Mouse (Mus musculus) kidney, postnatal 25 days (tissue): ENCODE data around the gene Synj2.

Experiments used
- DNase-seq, 2 experiments: peaks; one replicate each; pipeline ENCODE4 v3.0.0; 2021; ENCODE audit warnings: mixed read lengths in 2 of 2

The Synj2 gene

DNA sequence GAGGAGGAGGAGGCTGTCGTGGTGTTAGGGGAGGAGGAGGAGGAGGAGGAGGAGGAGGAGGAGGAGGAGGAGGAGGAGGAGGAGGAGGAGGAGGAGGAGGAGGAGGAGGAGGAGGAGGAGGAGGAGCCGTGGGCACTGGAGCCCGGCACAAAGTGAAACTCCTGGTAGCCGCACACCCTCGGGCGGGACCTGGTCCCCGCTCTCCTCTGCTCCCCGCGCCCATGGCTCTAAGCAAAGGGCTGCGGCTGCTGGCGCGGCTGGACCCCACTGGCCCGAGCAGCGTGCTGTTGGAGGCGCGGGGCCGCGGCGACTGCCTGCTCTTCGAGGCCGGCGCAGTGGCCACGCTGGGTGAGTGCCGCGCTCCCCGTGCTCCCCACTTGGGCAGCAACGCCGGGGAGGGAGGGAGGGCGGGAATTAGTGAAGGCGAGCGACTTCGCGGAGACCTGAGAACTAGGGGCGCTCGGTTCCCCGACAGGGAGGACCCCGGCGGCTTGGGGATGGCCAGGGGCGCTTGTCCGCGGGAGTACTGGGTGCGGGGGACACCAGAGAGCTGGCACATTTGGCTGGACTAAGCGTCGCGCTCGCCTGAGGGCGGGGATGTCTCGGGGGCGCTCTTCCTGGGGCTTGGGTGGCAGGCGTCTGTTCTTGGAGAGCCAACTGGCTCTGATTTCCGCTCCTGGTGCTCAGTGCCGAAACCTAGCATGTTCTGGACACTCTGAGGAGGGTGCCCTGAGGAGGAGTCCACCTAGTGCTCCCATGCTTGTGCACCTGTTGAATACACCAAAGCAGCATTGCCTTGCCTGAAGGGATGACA is at the start of gene Synj2:
Synj2 (plus strand) TSS at position 51 of the 814 bp plus-strand sequence.
- peak; percentile 47 to 78 for DNase-seq

GRCm38 (mm10) chr17:5891933-5892683 is 49.0 kb upstream of the Synj2 start:
- DNase-seq, result no peak

GRCm38 (mm10) chr17:5893092-5893491 is 48.0 kb upstream of the Synj2 start:
- DNase-seq, result peak; percentile 71 to 92

DNA sequence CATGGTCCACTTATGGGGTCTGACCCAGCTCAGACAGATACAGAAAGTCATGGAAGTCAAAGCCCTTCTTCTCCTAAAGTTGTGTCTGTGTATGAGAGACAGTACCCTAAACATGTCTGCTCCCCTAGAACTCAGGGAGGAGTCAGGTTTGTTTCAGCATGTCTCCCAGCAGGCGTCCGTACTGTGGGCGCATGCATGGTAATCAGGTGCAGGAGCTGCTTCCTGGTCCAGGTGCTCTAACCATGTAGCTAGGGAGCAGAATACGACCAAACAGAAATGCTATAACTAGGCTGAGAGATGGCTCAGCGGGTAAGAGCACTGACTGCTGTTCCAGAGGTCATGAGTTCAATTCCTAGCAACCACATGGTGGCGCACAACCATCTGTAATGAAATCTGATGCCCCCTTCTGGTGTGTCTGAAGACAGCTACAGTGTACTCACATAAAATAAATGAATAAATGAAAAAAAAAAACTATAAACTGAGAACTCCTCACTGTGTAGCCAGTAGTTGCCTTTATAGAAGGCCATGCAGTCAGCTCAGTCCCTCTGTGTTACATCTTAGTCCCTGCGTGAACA is 47.4 kb upstream of the Synj2 start:
- no peak for DNase-seq

- peak in 1 of 2 experiments; percentile 55 for DNase-seq
Observed at GRCm38 (mm10) chr17:5896066-5896465, 45.0 kb upstream of the Synj2 start.

DNA sequence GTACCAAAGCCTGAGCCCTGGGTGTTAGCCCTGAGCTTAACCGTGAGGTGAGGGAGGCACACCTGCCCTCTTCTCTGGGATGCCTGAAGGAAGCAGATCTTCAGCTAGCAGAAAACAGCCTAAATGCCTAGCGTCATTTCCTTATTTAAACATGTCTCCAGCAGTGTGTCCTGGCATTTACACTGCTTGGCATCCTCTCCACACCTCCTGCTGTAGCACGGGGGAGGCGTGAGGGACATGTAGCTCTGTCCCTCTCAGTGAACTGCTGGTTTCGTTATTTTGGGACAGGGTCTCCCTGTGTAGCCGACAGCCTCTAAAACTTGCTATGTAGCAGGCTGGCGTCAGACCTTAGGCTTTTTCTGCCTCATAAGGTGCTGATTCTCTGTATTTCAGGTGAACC is 44.5 kb upstream of the Synj2 start:
- DNase-seq, result no peak

DNA sequence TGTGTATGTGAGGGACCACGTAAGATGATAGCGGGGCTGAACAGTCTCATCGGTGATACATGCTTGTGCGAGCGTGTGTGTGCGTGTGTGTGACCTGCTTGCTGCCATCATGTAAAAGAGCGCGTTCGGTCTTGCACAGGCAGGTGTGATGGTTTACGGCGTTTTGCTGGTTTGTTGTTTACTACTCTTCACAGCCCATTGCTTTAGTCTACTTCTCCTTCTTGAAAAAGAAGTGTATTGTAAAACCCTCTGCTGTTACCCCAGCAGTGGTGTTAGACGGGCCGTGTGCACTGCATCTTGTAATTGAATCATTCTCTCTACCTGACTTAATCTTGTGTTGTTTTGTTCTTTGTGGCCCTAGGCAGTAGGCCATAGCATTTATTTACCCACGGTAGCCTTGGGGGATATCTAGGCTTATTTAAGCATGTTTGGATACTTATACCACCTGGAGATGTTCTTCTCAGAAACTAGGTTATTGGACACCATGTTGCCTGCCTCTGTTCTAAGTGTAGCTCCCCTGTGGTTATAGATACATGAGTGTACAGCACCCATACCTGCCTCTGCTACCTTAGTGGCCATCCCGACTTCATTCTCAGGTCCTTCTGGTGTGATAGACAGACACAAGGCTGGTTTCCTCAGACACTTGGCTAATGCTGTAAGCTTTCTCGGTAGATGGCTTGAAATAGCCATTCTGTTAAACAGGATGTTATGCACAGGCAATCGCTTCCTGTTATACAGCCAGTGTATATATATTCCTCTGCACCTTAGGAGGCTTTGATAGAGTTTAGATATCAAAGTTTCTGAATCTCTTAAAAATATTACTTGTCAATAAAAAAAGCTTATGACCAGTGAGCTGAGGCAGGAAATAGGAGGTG is 43.5 kb upstream of the Synj2 start:
- DNase-seq, result no peak

GRCm38 (mm10) chr17:5899251-5899650 is 41.8 kb upstream of the Synj2 start:
- no peak for DNase-seq

DNA sequence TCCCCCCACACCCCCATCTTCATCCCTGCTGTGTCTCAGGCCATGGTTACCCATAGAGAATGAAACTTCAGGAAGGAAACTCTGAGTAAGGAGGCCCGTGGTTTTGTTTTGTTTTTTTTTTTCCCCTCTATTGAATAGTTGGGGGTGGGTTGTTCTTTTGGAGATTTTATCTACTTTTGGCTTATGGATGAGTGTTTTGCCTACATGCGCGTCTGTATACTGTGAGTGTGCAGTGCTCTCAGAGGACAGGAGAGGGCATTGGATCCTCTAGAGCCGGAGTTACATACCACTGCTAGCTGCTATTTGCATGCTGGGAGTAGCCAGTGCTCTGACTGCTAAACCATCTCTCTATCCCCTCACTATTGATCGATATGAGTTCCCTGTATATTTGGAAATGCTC is 39.7 kb upstream of the Synj2 start:
- no peak for DNase-seq

- no peak for DNase-seq
Observed at GRCm38 (mm10) chr17:5903630-5904301, 37.3 kb upstream of the Synj2 start.

GRCm38 (mm10) chr17:5909681-5910080 is 31.4 kb upstream of the Synj2 start:
- DNase-seq, result no peak

DNA sequence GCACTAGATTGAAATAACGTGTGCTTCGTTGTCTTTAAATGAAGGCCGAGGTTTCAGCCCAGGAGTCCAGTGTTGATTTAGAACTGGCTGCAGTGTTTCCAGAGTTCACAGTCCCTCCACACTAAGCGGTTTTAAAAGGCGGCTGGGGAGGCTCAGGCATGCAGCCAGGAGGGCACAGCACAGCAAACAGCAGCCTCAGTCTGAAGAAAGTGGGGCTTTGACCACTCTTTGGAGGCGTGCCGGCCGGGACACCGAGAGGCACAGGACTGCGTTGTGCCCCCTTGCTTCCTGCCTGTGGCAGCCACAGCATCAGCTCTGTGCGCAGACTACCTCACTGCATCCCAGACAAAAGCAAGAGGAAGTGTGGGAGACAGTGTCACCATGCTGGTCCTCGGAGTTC is 29.5 kb upstream of the Synj2 start:
- no peak for DNase-seq

- DNase-seq, result no peak
Observed at GRCm38 (mm10) chr17:5912797-5913196, 28.3 kb upstream of the Synj2 start.

DNA sequence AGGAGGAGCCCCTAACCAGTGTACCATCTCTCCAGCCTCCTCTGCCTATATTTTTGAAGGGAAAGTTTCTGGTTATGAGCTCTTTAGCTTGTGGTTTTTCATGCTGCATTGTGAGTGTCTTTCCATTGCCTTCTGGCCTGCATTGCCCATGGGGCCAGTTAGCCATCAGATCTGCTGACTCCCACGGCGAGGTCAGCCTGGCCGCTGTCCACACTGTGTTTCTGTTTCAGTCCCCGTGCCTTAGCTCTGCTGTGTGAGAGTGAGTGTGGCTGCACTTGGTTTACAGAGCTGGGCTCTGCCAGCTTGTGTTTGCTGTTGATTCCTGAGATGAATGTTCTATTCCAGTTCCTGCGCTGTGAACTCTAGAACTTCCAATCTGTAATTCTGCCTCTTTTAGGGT is 26.9 kb upstream of the Synj2 start:
- peak; percentile 31 to 61 for DNase-seq

DNA sequence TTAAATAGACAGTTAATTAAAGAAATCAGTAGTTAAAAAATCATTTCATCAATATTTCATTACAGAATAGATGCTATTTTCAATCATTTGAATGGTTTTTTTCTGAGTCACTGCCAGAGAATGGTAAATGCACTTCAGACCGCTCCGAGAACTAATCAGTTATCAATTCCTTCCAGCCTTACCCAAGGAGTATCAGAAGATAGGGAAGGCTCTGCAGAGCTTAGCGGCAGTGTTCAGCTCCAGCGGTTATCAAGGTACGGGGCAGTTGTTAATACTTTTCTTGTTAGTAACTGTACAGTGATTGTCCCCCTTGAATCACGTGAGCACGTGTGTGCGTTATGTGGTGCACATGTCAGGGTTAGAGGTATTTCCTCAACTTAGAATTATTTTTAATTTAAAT is 19.1 kb upstream of the Synj2 start:
- DNase-seq, result no peak

- peak in 1 of 2 experiments; percentile 20 for DNase-seq
Observed at GRCm38 (mm10) chr17:5923281-5923680, 17.8 kb upstream of the Synj2 start.

- DNase-seq, result no peak
Observed at GRCm38 (mm10) chr17:5924238-5924637, 16.8 kb upstream of the Synj2 start.

- no peak for DNase-seq
Observed at GRCm38 (mm10) chr17:5926710-5927109, 14.4 kb upstream of the Synj2 start.

- DNase-seq, result no peak
Observed at GRCm38 (mm10) chr17:5929031-5929430, 12.0 kb upstream of the Synj2 start.

- DNase-seq, result peak in 1 of 2 experiments; percentile 24
Observed at GRCm38 (mm10) chr17:5932161-5932560, 8.9 kb upstream of the Synj2 start.

DNA sequence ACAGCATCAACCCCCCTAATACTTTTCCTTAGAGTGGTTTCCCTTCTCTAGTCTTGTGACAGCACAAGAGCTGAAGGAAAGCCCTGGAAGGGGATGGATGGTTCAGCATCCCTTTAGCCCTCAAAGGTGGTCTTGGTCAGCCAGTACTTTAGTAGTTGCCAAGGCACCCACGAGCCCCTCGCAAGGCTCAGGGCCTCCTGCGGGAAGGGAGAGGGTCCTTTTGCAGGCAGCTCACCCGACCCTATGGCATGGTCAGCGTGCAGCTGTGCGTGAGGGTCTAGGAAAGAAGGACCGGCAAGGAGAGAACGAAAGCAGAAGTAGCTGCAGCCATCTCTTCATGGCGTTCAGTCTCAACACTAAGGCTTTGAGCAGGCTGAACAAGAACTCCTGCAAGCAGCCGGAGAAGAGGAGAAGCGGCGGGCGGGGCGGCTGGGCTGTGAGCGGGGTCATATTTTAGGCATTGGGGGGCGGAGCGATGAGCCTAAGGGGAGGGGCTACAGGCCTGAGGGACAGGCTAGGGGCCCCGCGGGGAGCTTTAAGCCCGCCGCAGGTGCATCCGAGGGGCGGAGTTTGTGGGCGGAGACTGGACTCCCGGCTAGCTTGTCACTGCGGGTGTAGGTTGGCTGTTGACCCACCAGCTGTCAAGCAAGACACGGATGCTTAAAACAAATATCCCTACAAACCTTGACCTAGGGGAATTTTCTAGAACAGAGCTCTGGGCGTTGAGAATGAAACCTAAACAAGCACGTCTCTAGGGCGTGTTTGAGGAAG is 6.3 kb upstream of the Synj2 start:
- peak; percentile 87 to 91 for DNase-seq
